Mouse (Mus musculus) retina, embryonic 14.5 days (tissue): ENCODE measurements around the gene 4930579G24Rik.
A peak's percentile ranks its signal among the peaks of the same experiment; 100 is the strongest.

Experiments used
- DNase-seq: peaks from one replicate; pipeline ENCODE4 v3.0.0-alpha.2; 2015; ENCODE audit warnings: low spot score

The 4930579G24Rik gene

DNA sequence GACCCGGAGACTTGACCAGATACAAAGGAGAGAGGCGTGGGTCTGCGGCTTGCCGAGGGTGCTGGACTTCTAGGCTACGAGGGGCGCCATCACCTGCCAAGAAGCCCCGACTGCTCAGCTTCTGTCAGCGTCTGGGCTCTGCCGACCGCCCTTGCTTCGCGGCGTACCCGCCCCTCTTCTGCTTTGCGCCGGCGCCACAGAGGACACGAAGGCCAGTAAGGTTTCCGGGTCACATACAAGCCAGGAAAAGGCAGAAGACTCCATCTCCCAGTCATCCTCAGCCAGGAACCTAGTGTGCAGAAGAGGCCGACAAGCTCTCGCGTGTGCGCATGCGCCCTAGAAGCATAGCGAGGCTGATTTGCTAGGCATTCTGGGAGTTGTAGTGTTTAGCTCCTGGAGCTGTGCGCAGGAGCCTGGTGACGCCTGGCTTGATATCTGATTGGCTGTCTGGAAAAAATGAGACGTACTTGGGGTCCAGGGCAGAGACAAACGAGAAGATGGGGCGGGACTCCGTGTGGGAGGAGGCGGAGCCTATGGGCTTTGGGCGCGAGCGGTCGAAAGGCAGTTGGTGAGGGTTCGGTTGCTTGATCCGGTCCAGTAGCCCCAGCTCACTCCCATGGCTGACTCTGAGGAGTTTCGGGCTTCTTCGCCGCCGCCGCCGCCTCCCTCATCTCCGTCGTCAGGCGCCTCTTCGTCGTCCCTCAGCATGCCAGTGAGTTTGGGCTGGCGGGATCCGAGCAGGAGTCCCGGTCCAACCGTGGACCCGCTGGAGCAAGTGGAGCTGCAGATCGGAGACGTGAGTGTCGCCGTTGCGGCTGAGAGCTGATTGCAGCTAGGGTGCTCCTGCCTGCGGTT is at the start of gene 4930579G24Rik:
Gene 4930579G24Rik (plus strand): TSS at position 519 of the 855 bp plus-strand sequence.
- peak; percentile 99 for DNase-seq

- DNase-seq = no peak
These were observed 48.8 kb upstream of the 4930579G24Rik start for GRCm38 (mm10) chr3:79579891-79580575.

DNA sequence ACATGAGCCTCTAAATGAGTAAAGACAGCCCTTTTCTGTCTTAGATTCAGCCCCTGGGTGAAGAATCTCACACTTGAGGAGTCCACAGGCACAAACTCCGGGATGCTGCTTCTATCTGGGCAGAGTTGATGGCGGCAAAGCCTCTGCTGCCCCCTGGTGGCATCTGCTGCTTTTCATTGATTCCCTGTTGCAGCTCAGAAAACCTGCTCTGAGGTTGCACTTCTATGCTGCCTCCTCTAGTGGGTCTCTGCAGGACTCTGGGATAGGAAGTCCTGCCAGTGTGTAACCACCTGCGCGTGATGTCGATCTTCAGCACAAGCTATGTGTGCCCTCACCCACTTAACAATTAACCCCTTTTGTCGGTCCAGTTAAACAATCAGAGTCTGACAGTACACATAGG is 42.1 kb upstream of the 4930579G24Rik start:
- DNase-seq = peak; percentile 99

- DNase-seq = no peak
These were observed 39.2 kb upstream of the 4930579G24Rik start for GRCm38 (mm10) chr3:79589671-79590070.

DNA sequence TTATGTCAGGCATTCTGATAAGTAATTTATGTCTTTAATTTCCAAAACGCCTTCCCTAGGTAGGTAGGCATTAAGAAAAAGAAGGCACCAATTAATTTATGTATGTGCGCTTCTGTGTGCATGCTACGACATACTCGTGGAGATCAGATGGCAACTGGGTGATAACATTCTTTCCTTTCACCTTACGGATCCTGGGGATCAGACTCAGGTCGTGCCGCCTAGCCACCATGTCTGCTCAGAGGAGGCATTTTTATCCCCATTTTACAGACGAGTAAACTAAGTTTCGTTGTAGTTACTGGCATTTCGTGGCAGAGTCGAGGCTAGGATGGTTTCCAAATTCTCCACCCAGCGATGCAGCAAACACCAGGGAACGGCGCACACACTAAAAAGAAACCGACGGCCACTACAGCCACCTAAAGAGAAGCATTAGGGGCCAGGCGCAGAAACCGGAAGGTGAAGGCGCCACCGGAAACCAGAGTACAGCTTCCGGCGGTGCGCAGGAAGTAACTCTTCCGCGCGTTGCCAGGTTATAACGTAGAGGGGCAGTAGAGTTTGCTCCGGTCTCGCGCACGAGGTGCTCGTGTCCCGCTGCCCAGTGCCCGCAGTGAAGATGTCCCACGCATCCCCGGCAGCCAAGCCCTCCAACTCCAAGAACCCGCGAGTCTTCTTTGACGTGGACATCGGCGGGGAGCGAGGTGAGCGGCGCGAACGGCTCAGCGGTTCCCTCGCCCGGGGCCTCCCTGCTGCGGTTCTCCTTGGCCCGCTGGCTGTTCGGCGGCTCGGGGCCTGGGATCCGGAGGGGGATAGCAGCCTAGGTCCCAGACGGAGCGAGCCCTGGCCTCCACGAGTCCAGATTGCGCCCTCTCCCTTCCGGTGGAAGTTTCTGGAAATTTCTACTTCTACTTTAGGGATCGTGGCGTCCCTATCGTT is 37.8 kb upstream of the 4930579G24Rik start, which contains the start of gene Ppid:
Gene Ppid (plus strand): TSS at position 480 of the 930 bp plus-strand sequence.
- peak; percentile 88 for DNase-seq

GRCm38 (mm10) chr3:79591793-79592471 is 36.9 kb upstream of the 4930579G24Rik start:
- peak; percentile 30 for DNase-seq

DNA sequence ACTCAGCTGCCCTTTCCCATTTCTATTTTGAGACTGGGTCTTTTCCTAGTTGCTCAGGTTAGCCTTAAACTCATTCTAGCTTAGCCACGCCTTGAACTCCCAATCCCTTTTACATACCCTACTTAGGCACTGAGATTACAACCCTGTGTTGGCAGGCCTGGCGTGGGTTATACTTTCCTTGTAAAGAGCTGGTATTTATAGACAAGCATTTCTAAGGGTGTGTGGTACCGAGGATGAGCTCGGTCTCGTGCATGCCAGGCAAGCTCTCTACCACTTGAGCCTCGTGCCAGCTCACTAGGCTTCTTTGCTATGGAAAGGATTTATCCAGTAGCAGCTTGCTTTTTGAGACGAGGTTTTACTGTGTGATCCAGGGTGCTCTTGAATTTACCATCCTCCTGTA is 33.4 kb upstream of the 4930579G24Rik start:
- no peak for DNase-seq

- no peak for DNase-seq
These were observed 19.0 kb upstream of the 4930579G24Rik start for GRCm38 (mm10) chr3:79609886-79610285.

GRCm38 (mm10) chr3:79627484-79628181 is 1.2 kb upstream of the 4930579G24Rik start:
- DNase-seq = peak; percentile 23

- no peak for DNase-seq
These were observed 708 bp upstream of the 4930579G24Rik start for GRCm38 (mm10) chr3:79628182-79628560.

DNA sequence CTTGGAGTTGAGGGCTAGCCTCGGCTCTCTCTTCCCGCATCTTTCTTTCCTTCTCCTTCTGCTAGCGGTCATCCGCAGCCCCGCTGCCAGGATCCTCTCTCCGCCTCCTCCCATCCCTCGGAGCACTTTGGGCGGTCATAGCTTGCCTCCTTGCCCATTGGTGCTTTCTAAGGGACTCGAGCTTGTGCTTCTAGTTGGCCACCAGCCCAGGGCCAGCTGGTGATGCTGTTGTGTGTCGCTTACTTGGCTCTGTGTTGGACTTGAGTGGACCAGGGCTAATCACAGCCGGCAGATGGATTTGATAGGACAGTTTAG is 494 bp downstream of the 4930579G24Rik start, which contains the start of gene Etfdh:
Gene Etfdh (minus strand): TSS at position 85 of the 315 bp plus-strand sequence.
- DNase-seq = peak; percentile 65

- DNase-seq = no peak
These were observed 23.2 kb downstream of the 4930579G24Rik start for GRCm38 (mm10) chr3:79652129-79652528.

DNA sequence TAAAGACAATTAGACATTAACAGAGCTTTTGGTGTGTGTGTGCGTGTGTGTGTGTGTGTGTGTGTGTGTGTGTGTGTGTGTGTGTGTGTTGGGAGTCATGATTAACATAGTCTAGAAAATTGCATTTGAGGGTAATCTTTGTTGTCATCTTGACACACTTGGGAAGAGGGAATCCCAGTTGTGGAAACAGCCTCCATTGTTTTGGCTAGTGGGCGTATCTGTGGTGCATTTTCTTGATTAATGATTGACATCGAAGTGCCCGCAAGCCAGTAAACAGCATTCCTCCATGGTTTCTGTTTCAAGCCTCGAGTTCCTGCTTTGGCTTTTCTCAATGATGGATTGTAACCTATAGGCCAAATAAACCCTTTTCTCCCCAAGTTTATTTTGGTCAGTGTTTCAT is 27.8 kb downstream of the 4930579G24Rik start:
- DNase-seq = peak; percentile 12

- peak; percentile 75 for DNase-seq
These were observed 36.0 kb downstream of the 4930579G24Rik start for GRCm38 (mm10) chr3:79664787-79665408.

- no peak for DNase-seq
These were observed 41.7 kb downstream of the 4930579G24Rik start for GRCm38 (mm10) chr3:79670556-79670955.

- DNase-seq = no peak
These were observed 43.3 kb downstream of the 4930579G24Rik start for GRCm38 (mm10) chr3:79672188-79672587.

GRCm38 (mm10) chr3:79673082-79673481 is 44.2 kb downstream of the 4930579G24Rik start:
- peak; percentile 83 for DNase-seq

DNA sequence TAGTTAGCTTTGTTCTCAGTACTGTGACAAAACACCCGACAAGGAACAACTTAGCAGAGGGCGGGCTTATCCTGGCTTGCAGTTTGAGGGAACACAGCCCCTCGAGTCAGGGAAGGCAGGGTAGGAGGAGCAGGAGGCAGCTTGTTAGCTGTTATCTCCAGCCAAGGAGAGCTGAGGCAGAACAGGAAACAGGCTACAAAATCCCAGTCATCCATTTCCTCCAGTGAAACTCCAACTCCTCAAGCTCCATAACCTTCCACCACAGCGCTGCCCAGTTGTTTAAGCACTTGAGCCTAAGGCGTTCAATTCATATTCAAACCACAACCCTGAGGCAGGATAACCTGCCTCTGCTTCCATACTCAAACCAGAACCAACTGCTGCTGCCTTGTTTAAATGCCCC is 45.8 kb downstream of the 4930579G24Rik start:
- DNase-seq = no peak

DNA sequence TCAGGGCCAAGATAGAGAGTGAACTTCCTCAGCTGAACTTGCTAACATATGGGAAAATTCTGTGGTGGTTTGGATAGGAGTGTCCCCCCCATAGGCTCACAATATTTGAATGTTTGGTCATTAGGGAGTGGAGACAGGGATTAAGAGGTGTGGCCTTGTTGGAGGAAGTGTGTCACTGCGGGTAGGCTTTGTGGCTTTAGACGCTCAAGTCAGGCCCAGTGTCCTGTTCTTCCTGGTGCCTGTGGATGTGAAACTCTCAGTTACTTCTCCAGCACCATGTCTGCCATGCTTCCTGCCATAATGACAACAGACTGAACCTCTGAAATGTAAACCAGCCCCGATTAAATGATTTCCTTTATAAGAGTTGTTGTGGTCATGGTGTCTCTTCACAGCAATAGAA is 47.5 kb downstream of the 4930579G24Rik start:
- no peak for DNase-seq
